Mouse (Mus musculus): ENCODE results near the gene Cyp2d22. TPM values are rescaled to one million over a fixed set of nuclear protein-coding genes. Genes with fewer than 3 reads are reported as not detected.
"Not testable (repeated sequence)": the region's sequence is repeated elsewhere in the genome, so short reads cannot be mapped to it uniquely, and the experiment has no call there.

The Cyp2d22 gene
- polyA plus RNA-seq, 1 experiment from 2014 or later = 10.9 TPM

DNA sequence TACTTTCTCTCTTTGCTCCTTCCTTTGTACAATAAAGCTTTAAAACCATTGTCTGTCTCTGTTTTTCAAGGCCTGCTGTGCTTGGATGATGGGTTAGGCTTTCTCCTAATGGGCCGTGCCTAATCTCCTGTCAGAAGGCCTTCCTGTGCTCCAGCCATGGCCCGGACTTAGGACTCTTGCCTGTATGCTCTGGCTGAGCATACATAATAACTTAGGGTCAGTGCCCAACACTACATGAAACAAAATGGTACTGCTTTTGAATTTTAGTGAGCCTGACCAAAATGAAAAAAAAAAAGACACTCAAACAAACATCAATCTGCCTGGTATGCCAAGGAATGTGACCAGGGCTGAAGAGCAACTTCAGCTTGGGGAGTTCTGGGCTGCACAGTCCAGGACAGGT, 21.5 kb upstream of the Cyp2d22 start:
- H3K9ac ChIP-seq = no peak overlapping the region
- H3K4me3 ChIP-seq = no peak overlapping the region
- H3K27ac ChIP-seq = no peak overlapping the region
- no peaks in the 10 kb centered on the region for H3K9me3 ChIP-seq
- no peak overlapping the region for H3K4me2 ChIP-seq (replicated peaks)
- H3K36me3 ChIP-seq = no peaks in the 10 kb centered on the region
- no peaks in the 10 kb centered on the region for H3K27me3 ChIP-seq
- 45% methylated on average over 2 of the region's 2 CpGs for WGBS
- no peaks in the 10 kb centered on the region for H3K4me1 ChIP-seq
- ATAC-seq (ENCODE audit: insufficient number of reproducible peaks, insufficient read depth, low FRiP score, low TSS enrichment) = no peak

DNA sequence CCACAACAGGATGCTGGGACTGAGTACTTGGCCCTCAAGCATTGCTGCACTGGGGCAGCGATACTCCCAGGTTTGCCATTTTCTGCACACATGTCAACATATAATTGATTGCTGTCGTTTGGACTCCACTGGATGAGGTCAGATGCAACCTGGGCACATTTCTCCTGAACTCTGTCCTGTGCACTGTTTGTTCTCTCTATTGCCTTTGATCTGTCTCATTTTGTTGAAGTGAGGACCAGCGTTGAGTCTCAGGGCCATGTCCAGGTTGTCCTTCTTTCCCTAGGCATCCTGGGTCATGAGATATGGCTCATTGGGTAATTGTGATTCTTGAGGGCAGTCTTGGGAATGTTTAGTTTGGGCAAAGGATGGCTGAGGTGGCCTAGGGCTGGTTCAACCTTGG, 15.9 kb upstream of the Cyp2d22 start:
- H3K9me3 ChIP-seq; H3K27ac ChIP-seq; H3K27me3 ChIP-seq; H3K4me1 ChIP-seq; H3K4me2 ChIP-seq (replicated peaks); ATAC-seq (ENCODE audit: insufficient number of reproducible peaks, insufficient read depth, low FRiP score, low TSS enrichment); H3K36me3 ChIP-seq; H3K9ac ChIP-seq; H3K4me3 ChIP-seq: not testable (repeated sequence)
- 78% methylated on average over 3 of the region's 3 CpGs for WGBS

- H3K9ac ChIP-seq; H3K4me2 ChIP-seq (replicated peaks); H3K36me3 ChIP-seq; H3K4me1 ChIP-seq; ATAC-seq (ENCODE audit: insufficient number of reproducible peaks, insufficient read depth, low FRiP score, low TSS enrichment); H3K27me3 ChIP-seq; H3K9me3 ChIP-seq; H3K27ac ChIP-seq; H3K4me3 ChIP-seq: not testable (repeated sequence)
- 82% methylated on average over 2 of the region's 2 CpGs for WGBS
These were observed 13.9 kb upstream of the Cyp2d22 start, which contains the start of gene Cyp2d11 for GRCm38 (mm10) chr15:82393922-82394321. Cyp2d11 (minus strand) TSS chr15:82394022.

GRCm38 (mm10) chr15:82389916-82390315, 9.9 kb upstream of the Cyp2d22 start:
- not testable (repeated sequence) for H3K4me2 ChIP-seq (replicated peaks); H3K36me3 ChIP-seq; ATAC-seq (ENCODE audit: insufficient number of reproducible peaks, insufficient read depth, low FRiP score, low TSS enrichment); H3K4me1 ChIP-seq; H3K27ac ChIP-seq; H3K4me3 ChIP-seq; H3K9ac ChIP-seq; H3K9me3 ChIP-seq; H3K27me3 ChIP-seq
- WGBS = 88% methylated on average over 10 of the region's 10 CpGs

DNA sequence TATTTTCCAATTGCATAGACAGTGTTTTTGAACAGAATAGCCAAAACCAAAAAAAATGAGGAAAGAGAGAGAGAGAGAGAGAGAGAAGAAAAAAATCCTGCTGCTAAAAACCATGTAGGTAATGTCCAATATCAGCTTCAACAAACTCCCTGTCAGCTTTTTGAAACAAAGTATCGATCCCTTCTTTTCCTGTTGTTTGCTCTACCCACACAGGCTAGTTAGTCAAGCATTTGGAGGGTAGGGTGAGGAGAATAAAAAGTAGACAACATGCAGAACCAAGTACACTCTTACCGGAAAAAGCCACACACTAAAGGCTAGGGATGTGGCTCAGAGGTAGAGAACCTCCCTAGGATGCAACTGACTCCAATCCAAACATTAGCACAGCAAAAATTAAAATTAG, 5.7 kb upstream of the Cyp2d22 start:
- no peak for ATAC-seq (ENCODE audit: insufficient number of reproducible peaks, insufficient read depth, low FRiP score, low TSS enrichment)
- no peaks in the 10 kb centered on the region for H3K27me3 ChIP-seq
- no peak overlapping the region for H3K9ac ChIP-seq
- H3K36me3 ChIP-seq = no peaks in the 10 kb centered on the region
- 93% methylated on average over 2 of the region's 2 CpGs for WGBS
- no peaks in the 10 kb centered on the region for H3K9me3 ChIP-seq
- no peak overlapping the region for H3K4me3 ChIP-seq
- H3K4me1 ChIP-seq = peaks cover 3% of the 10 kb centered on the region; the same call in 1 of the 2 replicates
- H3K4me2 ChIP-seq (replicated peaks) = no peak overlapping the region
- H3K27ac ChIP-seq = no peak overlapping the region

GRCm38 (mm10) chr15:82382441-82382840, 2.4 kb upstream of the Cyp2d22 start:
- no peak overlapping the region for H3K27ac ChIP-seq
- H3K4me2 ChIP-seq (replicated peaks) = no peak overlapping the region
- 89% methylated on average over 2 of the region's 2 CpGs for WGBS
- peaks cover 15% of the 10 kb centered on the region for H3K4me1 ChIP-seq
- H3K4me3 ChIP-seq = no peak overlapping the region
- no peaks in the 10 kb centered on the region for H3K27me3 ChIP-seq
- no peak for ATAC-seq (ENCODE audit: insufficient number of reproducible peaks, insufficient read depth, low FRiP score, low TSS enrichment)
- no peaks in the 10 kb centered on the region for H3K36me3 ChIP-seq
- H3K9ac ChIP-seq = no peak overlapping the region
- no peaks in the 10 kb centered on the region for H3K9me3 ChIP-seq

DNA sequence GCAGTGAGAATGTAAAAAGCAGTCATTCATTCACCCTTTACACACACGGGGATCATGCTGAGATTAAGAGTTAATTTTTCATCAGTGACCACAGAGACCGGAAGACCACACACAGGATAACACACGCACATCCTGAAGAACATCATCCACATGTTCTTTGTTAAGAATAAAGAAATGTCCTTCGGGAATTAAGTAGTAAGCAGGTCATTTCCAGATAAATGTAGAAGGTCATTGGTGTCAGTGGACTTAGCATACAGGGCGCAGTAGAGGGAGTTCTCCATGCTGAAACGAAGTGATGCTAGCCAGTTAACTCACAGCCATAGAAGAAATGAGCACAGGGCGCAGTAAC, 628 bp upstream of the Cyp2d22 start:
- Histone ChIP-seq H3K27me3 (no peaks in the 10 kb centered on the region), H3K9ac (peak overlapping the region; percentile 56; the same call in 1 of the 2 replicates), H3K4me3 (peak overlapping the region; percentile 45), H3K4me1 (peaks cover 15% of the 10 kb centered on the region), H3K4me2 (replicated peaks) (peak overlapping the region; percentile 70), H3K27ac (no peak overlapping the region), H3K36me3 (no peaks in the 10 kb centered on the region), H3K9me3 (no peaks in the 10 kb centered on the region)
- ATAC-seq (ENCODE audit: insufficient number of reproducible peaks, insufficient read depth, low FRiP score, low TSS enrichment) = no peak
- 33% methylated on average over 7 of the region's 7 CpGs for WGBS

GRCm38 (mm10) chr15:82379511-82379870, 569 bp downstream of the Cyp2d22 start:
- Histone ChIP-seq H3K9me3 (no peaks in the 10 kb centered on the region), H3K9ac (peak overlapping the region; percentile 56; the same call in 1 of the 2 replicates), H3K4me2 (replicated peaks) (peak overlapping the region; percentile 70), H3K27ac (peak overlapping the region; percentile 77; the same call in 1 of the 2 replicates), H3K36me3 (no peaks in the 10 kb centered on the region), H3K4me1 (peaks cover 15% of the 10 kb centered on the region), H3K27me3 (no peaks in the 10 kb centered on the region), H3K4me3 (peak overlapping the region; percentile 45)
- WGBS = 22% methylated on average over 7 of the region's 7 CpGs
- ATAC-seq (ENCODE audit: insufficient number of reproducible peaks, insufficient read depth, low FRiP score, low TSS enrichment) = no peak

DNA sequence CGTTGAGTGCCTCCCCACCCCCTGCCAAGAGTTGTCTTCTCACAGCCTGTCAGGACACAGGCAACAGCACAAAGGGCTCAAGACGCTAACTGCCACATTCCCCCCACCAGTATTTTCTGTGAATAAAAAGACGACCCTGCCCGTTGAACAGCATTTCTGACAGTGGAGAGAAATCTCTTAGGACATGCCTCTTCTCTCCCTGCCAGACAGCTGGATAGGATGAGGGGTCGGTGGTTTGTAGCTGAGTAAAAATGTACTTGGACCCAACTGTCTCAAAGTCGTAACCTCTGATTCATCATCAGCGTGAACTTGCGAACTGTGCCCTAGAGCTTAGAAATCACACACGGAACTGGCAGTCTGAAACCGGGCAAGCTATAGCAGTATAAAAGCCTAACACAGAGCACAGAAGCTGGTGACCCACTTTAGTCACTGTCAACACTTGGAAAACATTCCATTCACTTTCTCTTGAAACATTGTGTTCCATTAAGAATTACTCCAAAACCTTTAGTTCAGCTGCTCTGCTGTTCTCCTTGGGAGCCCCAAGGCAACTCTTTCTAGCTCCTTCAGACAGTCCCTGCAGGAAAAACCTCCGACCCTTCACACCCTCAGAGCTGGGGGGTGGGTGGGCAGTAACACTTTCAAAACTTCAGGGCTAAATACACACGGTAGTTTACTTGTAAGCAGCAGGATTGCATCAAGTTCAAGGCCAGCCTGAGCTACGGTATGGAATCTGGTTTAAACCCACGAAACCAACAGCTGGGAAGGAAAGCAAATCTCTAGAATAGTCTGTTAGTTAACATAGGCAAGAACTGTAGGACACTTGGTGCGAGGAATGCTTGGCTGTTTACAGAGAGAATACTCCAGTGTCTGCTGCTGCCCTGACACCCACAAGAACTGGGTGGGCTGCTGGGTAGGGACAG, 1.5 kb downstream of the Cyp2d22 start:
- Histone ChIP-seq H3K4me1 (peaks cover 15% of the 10 kb centered on the region), H3K27me3 (no peaks in the 10 kb centered on the region), H3K4me3 (no peak overlapping the region), H3K27ac (no peak overlapping the region), H3K9ac (no peak overlapping the region), H3K4me2 (replicated peaks) (no peak overlapping the region), H3K36me3 (0 out of 2 replicates have a peak, but pooled peaks cover 2% of the 10 kb centered on the region), H3K9me3 (no peaks in the 10 kb centered on the region)
- no peak for ATAC-seq (ENCODE audit: insufficient number of reproducible peaks, insufficient read depth, low FRiP score, low TSS enrichment)
- WGBS = 57% methylated on average over 15 of the region's 15 CpGs

DNA sequence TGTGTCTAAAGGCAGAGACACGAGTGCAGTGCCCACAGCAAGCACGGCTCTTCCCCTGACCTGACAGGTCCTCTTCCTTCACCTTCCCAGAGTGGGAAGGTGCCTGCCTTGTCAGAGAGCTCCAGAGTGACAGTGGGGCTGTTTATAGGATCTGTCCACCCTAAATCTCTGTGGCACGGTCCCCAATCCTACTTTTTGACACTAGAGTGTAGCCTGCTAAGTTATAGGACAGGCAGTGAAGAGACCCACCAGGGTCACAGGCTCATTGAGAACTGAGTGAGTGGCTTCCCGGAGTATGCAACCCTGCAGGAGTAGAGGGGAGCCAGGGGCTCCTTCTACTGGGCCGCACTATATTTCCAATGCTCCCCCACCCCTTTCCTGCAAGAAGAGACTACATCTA, 2.4 kb downstream of the Cyp2d22 start:
- Histone ChIP-seq H3K9ac (no peak overlapping the region), H3K4me1 (peaks cover 15% of the 10 kb centered on the region), H3K36me3 (0 out of 2 replicates have a peak, but pooled peaks cover 5% of the 10 kb centered on the region), H3K9me3 (no peaks in the 10 kb centered on the region), H3K27me3 (no peaks in the 10 kb centered on the region), H3K4me2 (replicated peaks) (no peak overlapping the region), H3K27ac (no peak overlapping the region), H3K4me3 (no peak overlapping the region)
- 75% methylated on average over 5 of the region's 5 CpGs for WGBS
- ATAC-seq (ENCODE audit: insufficient number of reproducible peaks, insufficient read depth, low FRiP score, low TSS enrichment) = no peak

DNA sequence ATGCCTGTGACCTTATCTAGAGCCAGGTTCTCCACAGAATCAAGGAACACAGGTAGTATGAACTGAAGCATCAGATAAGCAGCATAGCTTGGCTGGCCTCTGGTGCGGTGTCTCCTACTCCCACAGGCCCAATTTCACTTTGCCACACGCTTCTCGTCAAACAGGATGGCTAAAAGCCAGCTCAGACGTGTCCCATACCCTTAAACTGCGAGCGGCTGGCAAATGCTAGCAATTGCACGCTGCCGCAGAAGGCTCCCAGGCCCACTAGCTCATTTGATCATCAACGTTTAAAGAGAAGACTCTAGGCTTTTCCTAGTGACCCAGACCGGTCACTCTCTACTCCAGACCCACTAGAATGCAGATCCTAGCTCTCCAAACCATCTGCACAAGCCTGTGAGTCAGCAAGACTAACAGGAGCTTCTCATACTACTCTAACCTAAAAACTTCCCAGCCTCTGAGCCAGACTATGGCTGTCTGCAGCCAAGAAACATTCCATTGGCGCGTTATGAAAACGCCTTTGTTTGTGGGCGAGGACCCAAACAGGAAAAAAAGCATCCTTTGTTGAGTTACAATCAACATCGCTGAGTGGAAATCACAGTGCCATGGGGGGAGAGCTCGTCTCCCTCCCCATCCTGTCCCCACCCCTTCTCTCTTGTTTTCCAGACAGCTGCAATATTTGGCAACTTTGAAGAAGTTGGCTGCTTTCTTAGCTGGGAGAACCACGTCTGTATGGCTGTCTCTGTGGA, 3.5 kb downstream of the Cyp2d22 start:
- Histone ChIP-seq H3K9ac (no peak overlapping the region), H3K4me1 (peaks cover 15% of the 10 kb centered on the region), H3K4me3 (no peak overlapping the region), H3K27ac (no peak overlapping the region), H3K9me3 (no peaks in the 10 kb centered on the region), H3K36me3 (0 out of 2 replicates have a peak, but pooled peaks cover 5% of the 10 kb centered on the region), H3K4me2 (replicated peaks) (no peak overlapping the region), H3K27me3 (no peaks in the 10 kb centered on the region)
- ATAC-seq (ENCODE audit: insufficient number of reproducible peaks, insufficient read depth, low FRiP score, low TSS enrichment) = no peak
- WGBS = 60% methylated on average over 17 of the region's 17 CpGs

DNA sequence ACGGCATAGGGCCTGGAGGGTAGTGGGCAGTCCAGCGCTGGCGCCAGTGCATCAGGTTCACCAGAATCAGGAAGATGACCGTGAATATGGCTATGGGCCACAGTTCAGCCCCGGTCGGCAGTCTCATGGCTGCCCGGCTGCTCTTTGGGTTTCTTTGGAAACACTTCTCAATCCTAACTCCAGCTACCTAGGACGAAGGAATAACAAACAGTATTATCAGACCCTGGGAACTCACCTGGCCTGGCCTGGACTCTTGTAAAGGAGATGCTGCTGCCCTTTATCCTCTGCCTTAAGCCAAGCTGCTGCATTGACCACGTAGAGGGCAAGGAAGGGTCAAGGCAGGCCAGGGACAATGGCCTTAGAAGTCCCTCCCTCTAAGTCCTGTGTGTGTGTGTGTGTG, 4.2 kb downstream of the Cyp2d22 start:
- no peak for ATAC-seq (ENCODE audit: insufficient number of reproducible peaks, insufficient read depth, low FRiP score, low TSS enrichment)
- H3K27ac ChIP-seq = no peak overlapping the region
- no peak overlapping the region for H3K4me3 ChIP-seq
- no peaks in the 10 kb centered on the region for H3K9me3 ChIP-seq
- 88% methylated on average over 9 of the region's 9 CpGs for WGBS
- no peak overlapping the region for H3K4me2 ChIP-seq (replicated peaks)
- H3K4me1 ChIP-seq = peaks cover 13% of the 10 kb centered on the region
- H3K9ac ChIP-seq = no peak overlapping the region
- H3K27me3 ChIP-seq = no peaks in the 10 kb centered on the region
- 0 out of 2 replicates have a peak, but pooled peaks cover 5% of the 10 kb centered on the region for H3K36me3 ChIP-seq
